Comparison of ENCODE assay signal across 25 mouse cellular contexts in the genomic region with DNA sequence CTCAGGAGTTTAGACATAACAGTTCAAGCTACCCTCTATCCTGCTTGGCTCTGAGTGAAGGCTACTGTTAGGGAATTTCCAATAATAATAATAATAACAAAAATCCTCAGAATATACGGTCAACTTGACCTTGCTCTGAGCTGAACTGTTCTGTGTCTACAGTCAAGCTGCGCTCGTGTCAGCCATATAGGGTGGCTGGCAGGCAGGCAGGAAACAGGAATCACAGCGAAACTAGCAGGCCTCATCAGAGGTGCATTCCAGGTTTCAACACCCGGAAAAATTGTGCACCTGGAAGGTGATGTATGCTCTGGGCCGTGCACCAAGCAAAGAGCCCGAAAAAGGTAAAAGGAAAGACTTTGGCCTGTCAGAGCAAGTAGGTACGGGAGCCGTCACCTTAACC. TPM values are rescaled to one million over a fixed set of nuclear protein-coding genes. Genes with fewer than 3 reads are reported as not detected.
DNase-seq lines count a peak whose midpoint lies in the region; ATAC-seq and TF ChIP-seq lines count a peak whose summit lies in the region.
"Had no signal": no experiment of that assay in that cellular context is flagged by ENCODE, and none has a peak within 500 bp of the region (broad histone marks: within the 10 kb centered on the region; RNA-seq: fewer than 3 reads in every experiment).

No protein-coding gene starts in this region.

- H3K27me3 ChIP-seq in lung, embryonic 14.5 days (ENCODE audit: insufficient read depth, low read length): no peaks in the 10 kb centered on the region
- H3K27me3 ChIP-seq: embryonic facial prominence, embryonic 13.5 days; forebrain, embryonic 15.5 days; heart, embryonic 12.5 days; liver, embryonic 12.5 days had no signal

- WGBS in lung, embryonic 14.5 days: 53% methylated on average over 9 of the region's 9 CpGs

- H3K4me2 ChIP-seq in lung, embryonic 14.5 days: no peak overlapping the region
- H3K4me2 ChIP-seq: embryonic facial prominence, embryonic 13.5 days; forebrain, embryonic 15.5 days; hindbrain, embryonic 14.5 days; liver, embryonic 12.5 days had no signal

- no peak overlapping the region for H3K9ac ChIP-seq in lung, embryonic 14.5 days
- H3K9ac ChIP-seq in ES-E14 (ENCODE audit: insufficient read depth, low read depth, low read length, poor library complexity, severe bottlenecking): peak overlapping the region; percentile 65; the same call in 1 of the 2 replicates
- H3K9ac ChIP-seq: embryonic facial prominence, embryonic 13.5 days; forebrain, embryonic 15.5 days; heart, embryonic 12.5 days; hindbrain, embryonic 14.5 days; liver, embryonic 12.5 days; liver, postnatal 0 days had no signal

- TF ChIP-seq CTCF in lung, embryonic 14.5 days (IDR thresholded peaks at IDR 0.05; ENCODE audit: low read depth): no peak

- no peaks in the 10 kb centered on the region for H3K36me3 ChIP-seq in lung, embryonic 14.5 days (ENCODE audit: insufficient read depth)
- H3K36me3 ChIP-seq in ES-E14 (ENCODE audit: control insufficient read depth, insufficient read depth, low read length, poor library complexity, severe bottlenecking): no peaks in the 10 kb centered on the region
- H3K36me3 ChIP-seq: embryonic facial prominence, embryonic 13.5 days; forebrain, embryonic 10.5 days; forebrain, embryonic 15.5 days; heart, embryonic 12.5 days; liver, embryonic 12.5 days had no signal

- in situ Hi-C loops in ES-E14 (cut with MboI; ENCODE audit: low sequenced_read_pairs in 2 of 2, unreplicated experiment in 2 of 2): no loop called here

- H3K4me3 ChIP-seq in lung, embryonic 14.5 days (ENCODE audit: low read depth, low read length): no peak overlapping the region
- H3K4me3 ChIP-seq in ES-E14 (ENCODE audit: insufficient read depth in 1 of 2, low read depth in 1 of 2, low read length in 2 of 2, poor library complexity in 1 of 2, severe bottlenecking in 1 of 2): peak overlapping the region in 1 of 2 experiments; percentile 46; a peak in 2 of 4 replicates
- H3K4me3 ChIP-seq: embryonic facial prominence, embryonic 13.5 days; forebrain, embryonic 10.5 days; forebrain, embryonic 15.5 days; gastrocnemius, adult 2 months; heart, embryonic 12.5 days; liver, embryonic 12.5 days had no signal

- 0 out of 2 replicates have a peak, but pooled peaks cover 4% of the 10 kb centered on the region for H3K4me1 ChIP-seq in lung, embryonic 14.5 days (ENCODE audit: insufficient read depth)
- peaks cover 6 to 15% of the 10 kb centered on the region in 2 experiments; a peak in 3 of 4 replicates for H3K4me1 ChIP-seq in ES-E14 (ENCODE audit: control insufficient read depth in 2 of 2, insufficient read depth in 2 of 2, low read length in 2 of 2, poor library complexity in 1 of 2)
- H3K4me1 ChIP-seq: embryonic facial prominence, embryonic 13.5 days had no signal

- ATAC-seq in lung, embryonic 14.5 days (ENCODE audit: insufficient read depth): no peak
- no peak for ATAC-seq in cerebellum, adult (ENCODE audit: insufficient number of reproducible peaks, low FRiP score, low TSS enrichment)
- ATAC-seq: forebrain, embryonic 15.5 days; liver, embryonic 12.5 days; liver, postnatal 0 days had no signal

- no peak for DNase-seq in lung, embryonic 14.5 days
- no peak for DNase-seq in lung, postnatal 14 days
- DNase-seq in ovary, postnatal 36 days (ENCODE audit: low spot score): peak; percentile 23
- DNase-seq in ovary, postnatal 10 days (ENCODE audit: low spot score): no peak
- DNase-seq in ES-E14 (ENCODE audit: low read depth, low spot score): no peak
- no peak for DNase-seq in gastrocnemius, adult 8-10 months (ENCODE audit: low spot score in 2 of 2)
- DNase-seq: adrenal gland, postnatal 14 days; B cell, adult 2 months; cerebellum, adult 11-12 months; cerebellum, adult 9-11 months; gastrocnemius, adult 2 months; kidney, adult 18-20 months; layer of hippocampus, postnatal 36 days; left cerebral cortex, postnatal 4 days; liver, postnatal 0 days; midbrain, embryonic 14.5 days; thymus, postnatal 4 days had no signal

- H3K9me3 ChIP-seq in lung, embryonic 14.5 days (ENCODE audit: low read depth, low read length): no peaks in the 10 kb centered on the region
- H3K9me3 ChIP-seq in ES-E14 (ENCODE audit: control insufficient read depth, insufficient read depth, low read depth, low read length): no peaks in the 10 kb centered on the region
- H3K9me3 ChIP-seq: forebrain, embryonic 15.5 days had no signal

- peak overlapping the region; percentile 38; the same call in 1 of the 2 replicates for H3K27ac ChIP-seq in lung, embryonic 14.5 days (ENCODE audit: low read depth)
- H3K27ac ChIP-seq in ES-E14 (ENCODE audit: insufficient read depth, low read depth, low read length, poor library complexity, severe bottlenecking): peak overlapping the region; percentile 98
- H3K27ac ChIP-seq: embryonic facial prominence, embryonic 13.5 days; forebrain, embryonic 10.5 days; forebrain, embryonic 15.5 days; gastrocnemius, adult 2 months; hindbrain, embryonic 14.5 days; kidney, postnatal 0 days; liver, embryonic 12.5 days had no signal

TF ChIP-seq in ES-E14, 5 proteins besides CTCF, POLR2A, EP300 and RAD21:
- no peak for TF ChIP-seq MAFK (IDR thresholded peaks at IDR 0.05; ENCODE audit: insufficient read depth, low read depth, low read length)
- no peak for TF ChIP-seq ZNF384 (IDR thresholded peaks at IDR 0.05; ENCODE audit: low read depth, low read length)
- no peak for TF ChIP-seq HCFC1 (IDR thresholded peaks at IDR 0.05; ENCODE audit: borderline replicate concordance, insufficient read depth, low read length)
- no peak for TF ChIP-seq CHD2 (IDR thresholded peaks at IDR 0.05; ENCODE audit: low read depth, low read length)
- TF ChIP-seq ZC3H11A (IDR thresholded peaks at IDR 0.05; ENCODE audit: borderline replicate concordance, low read depth, low read length): no peak

RNA-seq across cellular contexts. Expression of a gene that starts 4.1 kb away (rescaled TPM):
- 24.9 and 26.2 TPM in 2 replicates for polyA plus RNA-seq in lung, embryonic 14.5 days (2014; fragmentation: Nextera tagmentation; extraction: Ambion mirVana)
- total RNA-seq in ES-E14 (2012; rRNA removed): 22.1 and 31.6 TPM in 2 replicates
- 10 to 100 TPM in 1 of 4 experiments, 1 to 10 TPM in 3; 7.9 to 11.0 (median 9.2) TPM for total RNA-seq in gastrocnemius, adult 8-10 months (2022)
